Mouse (Mus musculus): Measurements from ENCODE around the gene Helz2. TPM values are rescaled to one million over a fixed set of nuclear protein-coding genes. Genes with fewer than 3 reads are reported as not detected.

The Helz2 gene
- polyA plus RNA-seq, 1 experiment from 2014 or later = 2.3 TPM

DNA sequence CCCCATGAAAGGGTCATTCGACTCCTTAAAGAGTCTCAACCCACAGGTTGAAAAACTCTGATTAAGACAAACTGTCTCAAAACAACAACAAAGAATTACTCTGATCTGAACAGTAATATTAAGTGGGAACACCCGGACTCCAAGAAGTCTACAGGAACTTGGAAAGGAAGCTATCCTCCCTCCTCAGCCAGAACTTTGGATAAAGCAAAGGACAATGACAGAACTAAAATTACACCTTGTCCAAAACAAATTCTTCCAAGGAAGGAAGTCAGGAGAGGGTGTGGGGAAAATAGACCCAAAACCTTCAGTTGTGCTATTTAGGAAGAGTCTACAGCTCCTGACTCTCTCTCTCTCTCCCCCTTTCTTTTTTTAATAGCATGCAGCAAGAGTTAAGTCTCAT is 30.3 kb upstream of the Helz2 start:
- Histone ChIP-seq H3K9ac (no peak overlapping the region), H3K27me3 (replicated peaks) (no peaks in the 10 kb centered on the region), H3K27ac (no peak overlapping the region), H3K36me3 (peaks cover 8% of the 10 kb centered on the region; the same call in 1 of the 2 replicates), H3K4me2 (no peak overlapping the region), H3K4me1 (no peaks in the 10 kb centered on the region), H3K4me3 (replicated peaks) (no peak overlapping the region), H3K9me3 (no peaks in the 10 kb centered on the region)
- 90% methylated on average over 2 of the region's 2 CpGs for WGBS
- no peak for ATAC-seq (ENCODE audit: insufficient read depth, low FRiP score, low read depth)

DNA sequence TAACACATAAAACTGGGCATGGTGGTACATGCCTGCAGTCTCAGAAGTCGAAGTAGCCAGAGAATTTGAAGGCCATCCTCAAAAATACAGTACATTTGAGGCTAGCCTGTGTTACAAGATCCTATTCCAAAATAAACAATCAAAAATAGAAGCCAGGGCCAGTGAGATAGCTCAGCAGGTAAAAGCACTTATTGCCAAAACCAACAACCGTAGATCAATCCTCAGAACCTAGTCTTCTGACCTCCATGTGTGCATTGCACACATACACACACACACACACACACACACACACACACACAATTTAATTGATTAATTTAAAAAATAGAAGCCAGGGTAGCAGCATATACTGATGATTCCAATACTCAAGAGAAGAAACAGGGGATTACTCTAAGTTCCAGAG is 25.0 kb upstream of the Helz2 start:
- peaks cover 22% of the 10 kb centered on the region; the same call in 1 of the 2 replicates for H3K36me3 ChIP-seq
- WGBS = 93% methylated on average over 2 of the region's 2 CpGs
- no peak for ATAC-seq (ENCODE audit: insufficient read depth, low FRiP score, low read depth)

DNA sequence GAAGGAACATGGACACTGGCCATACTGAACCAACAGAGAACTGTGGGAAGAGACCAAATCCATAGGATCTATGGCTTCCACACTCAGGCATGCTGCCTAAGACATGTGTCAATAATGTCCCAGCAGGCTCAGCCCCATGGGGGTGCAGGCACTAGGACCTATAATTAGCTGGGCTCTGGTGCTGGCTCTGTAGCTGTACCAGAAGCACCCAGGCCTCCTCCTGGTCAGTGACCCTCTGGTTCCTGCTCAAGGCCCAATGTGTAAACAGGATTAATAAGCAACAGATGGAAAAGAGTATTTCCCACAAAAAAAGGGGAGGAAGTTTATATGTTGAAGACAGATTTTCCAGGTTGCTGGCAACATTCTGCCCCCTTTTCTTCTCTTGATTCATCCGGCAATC is 11.4 kb upstream of the Helz2 start:
- ATAC-seq (ENCODE audit: insufficient read depth, low FRiP score, low read depth) = no peak
- peaks cover 43% of the 10 kb centered on the region for H3K36me3 ChIP-seq

More for the DNA sequence above, 25.0 kb upstream of the Helz2 start:
- Histone ChIP-seq H3K9ac (no peak overlapping the region), H3K4me2 (no peak overlapping the region), H3K27me3 (replicated peaks) (no peaks in the 10 kb centered on the region), H3K4me3 (replicated peaks) (no peak overlapping the region), H3K9me3 (no peaks in the 10 kb centered on the region), H3K4me1 (no peaks in the 10 kb centered on the region), H3K27ac (no peak overlapping the region)

DNA sequence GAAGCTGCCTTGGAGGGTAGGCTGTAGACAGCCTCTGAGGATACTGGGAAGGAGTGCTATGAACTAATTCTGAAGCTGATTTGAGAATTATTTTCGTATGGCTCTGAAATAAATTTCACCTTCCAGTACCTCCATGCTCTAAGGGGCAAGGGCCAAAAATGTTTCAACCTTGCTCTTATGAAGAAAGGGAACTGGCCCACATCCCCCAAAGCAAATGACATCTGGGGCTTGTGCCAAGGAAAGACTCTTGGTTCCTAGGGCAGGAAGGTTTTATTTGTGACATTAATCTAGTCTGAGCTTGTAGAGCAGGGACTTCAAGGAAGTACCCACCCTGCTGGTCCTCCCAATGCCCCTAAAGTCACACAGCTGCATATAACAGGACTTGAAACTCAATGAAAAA is 10.0 kb upstream of the Helz2 start:
- Histone ChIP-seq H3K9me3 (no peaks in the 10 kb centered on the region), H3K9ac (no peak overlapping the region), H3K4me3 (replicated peaks) (no peak overlapping the region), H3K36me3 (peaks cover 35% of the 10 kb centered on the region), H3K4me2 (no peak overlapping the region), H3K27ac (no peak overlapping the region), H3K27me3 (replicated peaks) (no peaks in the 10 kb centered on the region), H3K4me1 (no peaks in the 10 kb centered on the region)
- ATAC-seq (ENCODE audit: insufficient read depth, low FRiP score, low read depth) = no peak
- 82% methylated on average over 1 of the region's 1 CpGs for WGBS

More for the DNA sequence above, 11.4 kb upstream of the Helz2 start:
- H3K9me3 ChIP-seq = no peaks in the 10 kb centered on the region
- H3K9ac ChIP-seq = no peak overlapping the region
- H3K4me3 ChIP-seq (replicated peaks) = no peak overlapping the region
- no peak overlapping the region for H3K27ac ChIP-seq
- H3K4me2 ChIP-seq = no peak overlapping the region
- H3K27me3 ChIP-seq (replicated peaks) = no peaks in the 10 kb centered on the region
- WGBS = 69% methylated on average over 1 of the region's 1 CpGs
- H3K4me1 ChIP-seq = no peaks in the 10 kb centered on the region

DNA sequence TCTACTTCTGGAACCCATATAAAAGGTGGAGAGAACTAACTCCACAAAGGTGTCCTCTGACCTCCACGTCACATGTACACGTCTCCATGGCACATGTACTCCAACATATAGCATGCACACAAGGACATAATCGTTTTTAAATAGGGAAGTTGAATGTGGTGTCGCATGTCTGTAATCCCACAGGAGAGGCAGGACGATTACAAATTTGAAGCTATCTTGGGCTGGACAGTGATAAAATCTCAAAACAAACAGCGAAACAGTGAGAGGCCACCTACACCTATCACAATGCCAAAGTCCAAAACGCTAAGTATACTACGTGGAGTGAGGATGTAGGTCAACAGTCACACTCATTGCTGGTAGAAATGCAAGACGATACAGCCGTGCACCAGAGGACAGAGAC is 7.4 kb upstream of the Helz2 start:
- Histone ChIP-seq H3K9me3 (no peaks in the 10 kb centered on the region), H3K4me2 (no peak overlapping the region), H3K4me1 (no peaks in the 10 kb centered on the region), H3K36me3 (peaks cover 21% of the 10 kb centered on the region), H3K27me3 (replicated peaks) (no peaks in the 10 kb centered on the region), H3K9ac (no peak overlapping the region), H3K27ac (no peak overlapping the region), H3K4me3 (replicated peaks) (no peak overlapping the region)
- WGBS = 73% methylated on average over 10 of the region's 10 CpGs
- no peak for ATAC-seq (ENCODE audit: insufficient read depth, low FRiP score, low read depth)

DNA sequence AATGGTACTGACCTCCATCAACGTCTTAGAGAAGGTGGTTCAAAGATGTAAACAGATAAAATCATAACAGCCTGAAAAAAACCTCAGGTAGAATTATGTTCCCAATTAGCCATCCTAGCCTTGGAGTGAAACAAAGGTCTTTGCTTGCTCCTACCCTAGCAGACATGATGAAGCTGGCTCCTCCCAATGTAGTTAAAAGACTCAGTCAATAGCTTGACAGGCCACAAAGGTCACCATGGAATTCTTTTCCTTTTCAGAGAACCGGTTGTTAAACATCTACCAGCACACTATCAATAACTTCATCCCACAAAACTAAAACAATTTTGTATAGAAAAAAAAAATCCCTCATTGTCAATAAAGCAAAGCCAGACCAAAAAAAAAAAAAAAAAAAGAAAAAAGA is 3.2 kb upstream of the Helz2 start:
- WGBS = 29% methylated on average over 2 of the region's 2 CpGs
- Histone ChIP-seq H3K4me1 (peaks cover 7% of the 10 kb centered on the region; the same call in 1 of the 2 replicates), H3K4me2 (no peak overlapping the region), H3K27ac (no peak overlapping the region), H3K36me3 (no peaks in the 10 kb centered on the region), H3K9ac (no peak overlapping the region), H3K9me3 (no peaks in the 10 kb centered on the region), H3K27me3 (replicated peaks) (no peaks in the 10 kb centered on the region), H3K4me3 (replicated peaks) (no peak overlapping the region)
- ATAC-seq (ENCODE audit: insufficient read depth, low FRiP score, low read depth) = no peak

DNA sequence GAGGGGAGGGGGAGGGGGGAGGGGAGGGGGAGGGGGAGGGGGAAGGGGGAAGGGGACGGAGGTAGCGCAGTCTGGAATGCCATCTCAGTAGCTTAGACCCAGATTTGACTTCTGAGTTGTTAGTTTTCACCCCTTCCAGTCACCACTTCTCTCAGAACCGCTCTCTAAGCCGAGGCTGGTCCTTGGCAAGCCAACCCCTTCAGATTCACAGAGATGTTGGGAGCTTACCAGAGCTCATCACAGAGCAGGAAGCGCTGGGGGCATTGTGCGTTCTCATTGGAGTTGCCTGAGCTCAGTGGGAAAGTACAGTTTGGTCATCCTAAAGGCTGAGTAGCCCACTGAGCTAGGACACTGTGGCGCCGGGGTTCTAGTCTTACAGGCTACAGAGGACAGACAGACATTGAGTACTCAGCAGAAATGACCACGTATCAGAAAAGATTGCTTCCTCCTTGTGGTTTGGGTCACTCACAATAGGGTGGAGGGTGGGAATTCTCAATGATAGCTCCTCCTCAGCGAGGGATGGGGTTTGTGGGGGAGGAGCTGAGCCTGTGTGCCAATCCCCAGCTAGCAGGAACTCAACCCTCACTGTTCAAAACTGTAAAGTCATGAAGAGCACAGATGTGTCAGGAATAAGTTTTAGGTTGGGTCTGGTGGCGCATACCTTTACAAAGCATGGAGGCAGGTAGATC is 2.0 kb upstream of the Helz2 start:
- Histone ChIP-seq H3K9ac (no peak overlapping the region), H3K4me1 (peaks cover 7% of the 10 kb centered on the region; the same call in 1 of the 2 replicates), H3K4me3 (replicated peaks) (no peak overlapping the region), H3K4me2 (no peak overlapping the region), H3K27ac (no peak overlapping the region), H3K27me3 (replicated peaks) (no peaks in the 10 kb centered on the region), H3K36me3 (no peaks in the 10 kb centered on the region), H3K9me3 (no peaks in the 10 kb centered on the region)
- peak; percentile 28; the same call in 1 of the 2 replicates for ATAC-seq (ENCODE audit: insufficient read depth, low FRiP score, low read depth)
- 32% methylated on average over 11 of the region's 11 CpGs for WGBS

DNA sequence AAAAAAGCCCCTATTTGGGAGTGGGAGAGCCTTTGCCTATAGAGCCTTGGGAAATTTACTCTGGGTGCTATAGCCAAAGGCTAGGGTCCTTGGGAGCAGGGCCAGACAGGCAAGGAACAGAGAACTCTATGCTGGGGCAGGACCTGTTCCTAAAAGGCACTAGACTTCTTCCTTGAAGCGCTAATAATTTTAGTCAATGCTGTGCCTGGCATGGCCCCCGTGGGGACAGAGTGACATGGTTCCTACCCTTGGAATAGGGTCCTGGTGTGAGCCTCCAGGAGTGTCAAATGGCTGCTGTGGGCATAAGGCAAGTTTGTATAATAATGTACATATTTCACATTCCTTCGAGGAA is 463 bp upstream of the Helz2 start:
- Histone ChIP-seq H3K9ac (no peak overlapping the region), H3K36me3 (no peaks in the 10 kb centered on the region), H3K4me2 (peak overlapping the region; percentile 67), H3K27ac (no peak overlapping the region), H3K27me3 (replicated peaks) (no peaks in the 10 kb centered on the region), H3K4me1 (peaks cover 7% of the 10 kb centered on the region; the same call in 1 of the 2 replicates), H3K9me3 (no peaks in the 10 kb centered on the region), H3K4me3 (replicated peaks) (peak overlapping the region; percentile 59)
- no peak for ATAC-seq (ENCODE audit: insufficient read depth, low FRiP score, low read depth)
- 51% methylated on average over 3 of the region's 3 CpGs for WGBS

DNA sequence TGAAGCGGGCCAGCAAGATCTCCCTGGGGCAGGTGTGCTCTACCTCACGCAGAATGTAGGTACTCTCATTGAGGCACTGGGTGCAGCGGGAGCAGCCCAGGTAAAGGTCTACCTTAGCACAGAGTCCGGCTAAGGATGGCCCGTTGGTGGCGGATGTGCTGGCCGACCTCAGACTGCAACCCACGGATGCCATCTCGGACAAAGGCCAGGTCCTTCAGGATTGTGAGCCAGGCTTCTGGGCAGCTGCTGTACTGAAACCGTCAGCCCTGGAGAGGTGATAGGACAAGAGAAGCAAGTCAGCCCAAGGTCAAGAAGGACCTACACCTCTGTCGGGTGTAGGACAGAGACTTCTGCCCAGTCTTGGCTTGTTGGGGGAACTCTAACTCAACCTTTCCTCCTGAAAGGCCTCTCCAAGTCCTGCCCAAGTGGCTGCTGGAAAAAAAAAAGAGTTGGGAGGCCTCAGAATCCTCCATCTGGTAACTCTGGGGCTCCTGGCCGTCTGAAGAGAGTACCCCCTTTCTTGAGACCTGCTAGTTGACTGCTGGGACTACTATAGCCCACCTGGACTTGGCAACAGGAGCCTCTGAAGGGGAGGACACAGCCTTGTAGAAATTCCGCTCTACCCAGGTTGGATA is 904 bp downstream of the Helz2 start:
- WGBS = 87% methylated on average over 13 of the region's 13 CpGs
- no peak for ATAC-seq (ENCODE audit: insufficient read depth, low FRiP score, low read depth)
- Histone ChIP-seq H3K27ac (no peak overlapping the region), H3K9me3 (no peaks in the 10 kb centered on the region), H3K4me1 (peaks cover 7% of the 10 kb centered on the region; the same call in 1 of the 2 replicates), H3K4me3 (replicated peaks) (peak overlapping the region; percentile 59), H3K27me3 (replicated peaks) (no peaks in the 10 kb centered on the region), H3K4me2 (peak overlapping the region; percentile 67), H3K9ac (no peak overlapping the region), H3K36me3 (no peaks in the 10 kb centered on the region)

DNA sequence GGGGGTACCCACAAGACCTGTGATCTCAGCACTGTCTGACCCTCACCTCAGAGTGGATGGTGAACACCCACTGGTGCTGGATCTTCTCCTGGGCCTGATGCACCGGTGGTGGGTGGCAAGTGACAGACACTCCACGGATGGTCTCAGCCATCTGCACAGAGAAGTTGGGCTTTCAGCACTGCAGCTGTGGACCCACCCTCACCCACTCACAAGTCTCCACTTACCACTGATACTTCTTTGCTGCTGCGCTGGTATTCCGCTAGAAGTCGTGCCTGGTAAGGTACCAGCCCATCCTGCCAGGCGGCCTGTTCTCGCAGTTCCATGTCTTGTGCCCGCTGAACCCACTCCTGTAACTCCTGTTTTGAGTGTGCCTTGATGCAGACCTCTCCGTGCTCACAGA is 2.6 kb downstream of the Helz2 start:
- Histone ChIP-seq H3K27me3 (replicated peaks) (no peaks in the 10 kb centered on the region), H3K27ac (no peak overlapping the region), H3K9me3 (no peaks in the 10 kb centered on the region), H3K4me3 (replicated peaks) (no peak overlapping the region), H3K4me1 (peaks cover 7% of the 10 kb centered on the region; the same call in 1 of the 2 replicates), H3K4me2 (no peak overlapping the region), H3K36me3 (no peaks in the 10 kb centered on the region), H3K9ac (no peak overlapping the region)
- no peak for ATAC-seq (ENCODE audit: insufficient read depth, low FRiP score, low read depth)
- WGBS = 91% methylated on average over 9 of the region's 9 CpGs

DNA sequence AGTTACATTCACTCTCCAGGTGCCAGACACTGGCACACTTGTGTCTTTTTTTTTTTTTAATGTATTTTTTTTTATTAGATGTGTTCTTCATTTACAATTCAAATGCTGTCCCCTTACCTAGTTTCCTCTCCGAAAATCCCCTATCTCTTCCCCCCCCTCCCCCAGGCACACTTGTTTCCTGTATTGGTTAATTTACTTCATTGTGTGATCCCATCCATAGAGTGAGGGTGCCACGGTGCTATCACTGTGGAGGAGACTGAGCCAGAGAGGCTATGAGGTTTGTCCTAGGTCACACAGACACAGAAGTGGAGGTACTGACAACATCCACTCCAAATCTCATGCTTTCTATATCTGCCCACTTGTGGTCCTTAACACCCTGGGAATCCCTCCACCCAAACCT is 3.0 kb downstream of the Helz2 start:
- Histone ChIP-seq H3K27ac (no peak overlapping the region), H3K4me2 (no peak overlapping the region), H3K9ac (no peak overlapping the region), H3K4me1 (peaks cover 7% of the 10 kb centered on the region; the same call in 1 of the 2 replicates), H3K4me3 (replicated peaks) (no peak overlapping the region), H3K27me3 (replicated peaks) (no peaks in the 10 kb centered on the region), H3K36me3 (no peaks in the 10 kb centered on the region), H3K9me3 (no peaks in the 10 kb centered on the region)
- WGBS = 78% methylated on average over 2 of the region's 2 CpGs
- ATAC-seq (ENCODE audit: insufficient read depth, low FRiP score, low read depth) = no peak

DNA sequence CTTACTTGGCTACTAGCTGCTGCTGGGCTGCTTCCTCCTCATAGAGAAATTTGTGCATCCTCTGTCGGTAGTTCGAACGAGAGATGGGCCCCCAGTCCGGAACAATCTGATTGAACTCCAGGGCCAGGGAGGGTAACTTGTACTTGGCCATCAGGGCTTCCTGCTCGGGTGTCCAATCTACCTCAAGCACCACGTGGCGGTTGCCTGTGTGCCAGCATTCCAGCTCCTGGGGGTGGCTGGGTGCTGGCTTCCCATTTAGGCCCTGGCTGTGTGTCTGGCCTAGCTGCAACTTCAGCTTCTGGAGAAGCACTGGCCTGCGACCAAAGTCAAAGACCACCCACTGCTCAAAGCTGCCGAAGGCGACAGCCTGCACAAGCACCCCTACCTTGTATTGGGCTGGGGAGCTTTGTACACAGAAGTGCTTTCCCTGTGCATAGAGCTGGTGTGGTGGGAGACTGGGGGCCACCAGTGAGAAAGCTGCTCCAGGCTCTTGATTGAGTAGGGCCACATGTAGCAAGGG is 3.7 kb downstream of the Helz2 start:
- no peaks in the 10 kb centered on the region for H3K36me3 ChIP-seq
- no peak overlapping the region for H3K4me2 ChIP-seq
- H3K9ac ChIP-seq = no peak overlapping the region
- ATAC-seq (ENCODE audit: insufficient read depth, low FRiP score, low read depth) = no peak
- H3K9me3 ChIP-seq = no peaks in the 10 kb centered on the region
- no peak overlapping the region for H3K27ac ChIP-seq
- H3K4me1 ChIP-seq = peaks cover 7% of the 10 kb centered on the region; the same call in 1 of the 2 replicates
- H3K27me3 ChIP-seq (replicated peaks) = no peaks in the 10 kb centered on the region
- 82% methylated on average over 10 of the region's 10 CpGs for WGBS
- H3K4me3 ChIP-seq (replicated peaks) = no peak overlapping the region
